Mouse (Mus musculus): ENCODE measurements around the gene Phtf2. TPM values are rescaled to one million over a fixed set of nuclear protein-coding genes. Genes with fewer than 3 reads are reported as not detected.
"Not testable (repeated sequence)": the region's sequence is repeated elsewhere in the genome, so short reads cannot be mapped to it uniquely, and the experiment has no call there.

Phtf2 gene
- polyA plus RNA-seq, 1 experiment from 2014 or later, result 46.0 TPM

- H3K4me2 ChIP-seq (ENCODE audit: low read length); H3K27me3 ChIP-seq (ENCODE audit: control insufficient read depth, insufficient read depth, low read length); ATAC-seq (ENCODE audit: insufficient number of reproducible peaks, insufficient read depth, low FRiP score, low read depth); H3K4me3 ChIP-seq (ENCODE audit: control insufficient read depth in 1 of 2, insufficient read depth in 1 of 2, low read depth in 1 of 2, low read length in 2 of 2); H3K27ac ChIP-seq (replicated peaks in 1 of 2; ENCODE audit: control insufficient read depth in 1 of 2, insufficient read depth in 1 of 2, low read depth in 2 of 2, low read length in 2 of 2); H3K4me1 ChIP-seq (ENCODE audit: control insufficient read depth in 2 of 2, insufficient read depth in 2 of 2, low read length in 2 of 2); H3K9ac ChIP-seq (ENCODE audit: low read length); H3K9me3 ChIP-seq (ENCODE audit: control insufficient read depth, low read length): not testable (repeated sequence)
- 87% methylated on average over 3 of the region's 3 CpGs for WGBS
- peaks cover 35% of the 10 kb centered on the region for H3K36me3 ChIP-seq (ENCODE audit: control insufficient read depth, insufficient read depth, low read length)
Measured at GRCm38 (mm10) chr5:20762441-20762840, 119.5 kb downstream of the Phtf2 start.

GRCm38 (mm10) chr5:20760368-20761162 lies 121.4 kb downstream of the Phtf2 start:
- Histone ChIP-seq H3K4me2 (ENCODE audit: low read length) (no peak overlapping the region), H3K4me1 (ENCODE audit: control insufficient read depth in 2 of 2, insufficient read depth in 2 of 2, low read length in 2 of 2) (peaks cover 0 to 7% of the 10 kb centered on the region in 2 experiments; a peak in 2 of 4 replicates), H3K9me3 (ENCODE audit: control insufficient read depth, low read length) (no peaks in the 10 kb centered on the region), H3K36me3 (ENCODE audit: control insufficient read depth, insufficient read depth, low read length) (peaks cover 31% of the 10 kb centered on the region), H3K4me3 (ENCODE audit: control insufficient read depth in 1 of 2, insufficient read depth in 1 of 2, low read depth in 1 of 2, low read length in 2 of 2) (no peak overlapping the region), H3K27me3 (ENCODE audit: control insufficient read depth, insufficient read depth, low read length) (no peaks in the 10 kb centered on the region), H3K9ac (ENCODE audit: low read length) (no peak overlapping the region), H3K27ac (replicated peaks in 1 of 2; ENCODE audit: control insufficient read depth in 1 of 2, insufficient read depth in 1 of 2, low read depth in 2 of 2, low read length in 2 of 2) (no peak overlapping the region)
- 85% methylated on average over 12 of the region's 12 CpGs for WGBS
- no peak for ATAC-seq (ENCODE audit: insufficient number of reproducible peaks, insufficient read depth, low FRiP score, low read depth)

GRCm38 (mm10) chr5:20759771-20760170 lies 122.2 kb downstream of the Phtf2 start:
- H3K36me3 ChIP-seq (ENCODE audit: control insufficient read depth, insufficient read depth, low read length), result peaks cover 25% of the 10 kb centered on the region
- no peak for ATAC-seq (ENCODE audit: insufficient number of reproducible peaks, insufficient read depth, low FRiP score, low read depth)
- WGBS, result 15% methylated on average over 5 of the region's 5 CpGs

GRCm38 (mm10) chr5:20753963-20754362 lies 128.0 kb downstream of the Phtf2 start:
- 80% methylated on average over 5 of the region's 5 CpGs for WGBS

More at GRCm38 (mm10) chr5:20759771-20760170, 122.2 kb downstream of the Phtf2 start:
- no peaks in the 10 kb centered on the region for H3K27me3 ChIP-seq (ENCODE audit: control insufficient read depth, insufficient read depth, low read length)
- H3K4me2 ChIP-seq (ENCODE audit: low read length), result no peak overlapping the region
- H3K27ac ChIP-seq (replicated peaks in 1 of 2; ENCODE audit: control insufficient read depth in 1 of 2, insufficient read depth in 1 of 2, low read depth in 2 of 2, low read length in 2 of 2), result no peak overlapping the region
- no peak overlapping the region for H3K4me3 ChIP-seq (ENCODE audit: control insufficient read depth in 1 of 2, insufficient read depth in 1 of 2, low read depth in 1 of 2, low read length in 2 of 2)
- peaks cover 0 to 7% of the 10 kb centered on the region in 2 experiments; a peak in 2 of 4 replicates for H3K4me1 ChIP-seq (ENCODE audit: control insufficient read depth in 2 of 2, insufficient read depth in 2 of 2, low read length in 2 of 2)
- H3K9me3 ChIP-seq (ENCODE audit: control insufficient read depth, low read length), result no peaks in the 10 kb centered on the region
- no peak overlapping the region for H3K9ac ChIP-seq (ENCODE audit: low read length)

GRCm38 (mm10) chr5:20753096-20753495 lies 128.8 kb downstream of the Phtf2 start:
- 60% methylated on average over 2 of the region's 2 CpGs for WGBS
- ATAC-seq (ENCODE audit: insufficient number of reproducible peaks, insufficient read depth, low FRiP score, low read depth), result no peak

More at GRCm38 (mm10) chr5:20753963-20754362, 128.0 kb downstream of the Phtf2 start:
- Histone ChIP-seq H3K9me3 (ENCODE audit: control insufficient read depth, low read length) (no peaks in the 10 kb centered on the region), H3K9ac (ENCODE audit: low read length) (no peak overlapping the region), H3K27me3 (ENCODE audit: control insufficient read depth, insufficient read depth, low read length) (no peaks in the 10 kb centered on the region), H3K4me2 (ENCODE audit: low read length) (no peak overlapping the region), H3K4me3 (ENCODE audit: control insufficient read depth in 1 of 2, insufficient read depth in 1 of 2, low read depth in 1 of 2, low read length in 2 of 2) (no peak overlapping the region), H3K4me1 (ENCODE audit: control insufficient read depth in 2 of 2, insufficient read depth in 2 of 2, low read length in 2 of 2) (peaks cover 0 to 7% of the 10 kb centered on the region in 2 experiments; a peak in 1 of 4 replicates), H3K27ac (replicated peaks in 1 of 2; ENCODE audit: control insufficient read depth in 1 of 2, insufficient read depth in 1 of 2, low read depth in 2 of 2, low read length in 2 of 2) (no peak overlapping the region), H3K36me3 (ENCODE audit: control insufficient read depth, insufficient read depth, low read length) (peaks cover 6% of the 10 kb centered on the region; the same call in 1 of the 2 replicates)
- ATAC-seq (ENCODE audit: insufficient number of reproducible peaks, insufficient read depth, low FRiP score, low read depth), result no peak

GRCm38 (mm10) chr5:20751696-20752095 lies 130.2 kb downstream of the Phtf2 start:
- no peak overlapping the region for H3K4me2 ChIP-seq (ENCODE audit: low read length)
- no peaks in the 10 kb centered on the region for H3K27me3 ChIP-seq (ENCODE audit: control insufficient read depth, insufficient read depth, low read length)
- ATAC-seq (ENCODE audit: insufficient number of reproducible peaks, insufficient read depth, low FRiP score, low read depth), result no peak
- no peaks in the 10 kb centered on the region for H3K9me3 ChIP-seq (ENCODE audit: control insufficient read depth, low read length)
- no peaks in the 10 kb centered on the region for H3K36me3 ChIP-seq (ENCODE audit: control insufficient read depth, insufficient read depth, low read length)
- H3K4me3 ChIP-seq (ENCODE audit: control insufficient read depth in 1 of 2, insufficient read depth in 1 of 2, low read depth in 1 of 2, low read length in 2 of 2), result no peak overlapping the region
- no peak overlapping the region for H3K9ac ChIP-seq (ENCODE audit: low read length)
- WGBS, result 74% methylated on average over 7 of the region's 7 CpGs
- no peaks in the 10 kb centered on the region for H3K4me1 ChIP-seq (ENCODE audit: control insufficient read depth in 2 of 2, insufficient read depth in 2 of 2, low read length in 2 of 2)
- no peak overlapping the region for H3K27ac ChIP-seq (replicated peaks in 1 of 2; ENCODE audit: control insufficient read depth in 1 of 2, insufficient read depth in 1 of 2, low read depth in 2 of 2, low read length in 2 of 2)

More at GRCm38 (mm10) chr5:20753096-20753495, 128.8 kb downstream of the Phtf2 start:
- Histone ChIP-seq H3K4me1 (ENCODE audit: control insufficient read depth in 2 of 2, insufficient read depth in 2 of 2, low read length in 2 of 2) (no peaks in the 10 kb centered on the region), H3K4me2 (ENCODE audit: low read length) (no peak overlapping the region), H3K9me3 (ENCODE audit: control insufficient read depth, low read length) (no peaks in the 10 kb centered on the region), H3K36me3 (ENCODE audit: control insufficient read depth, insufficient read depth, low read length) (peaks cover 6% of the 10 kb centered on the region; the same call in 1 of the 2 replicates), H3K4me3 (ENCODE audit: control insufficient read depth in 1 of 2, insufficient read depth in 1 of 2, low read depth in 1 of 2, low read length in 2 of 2) (no peak overlapping the region), H3K27ac (replicated peaks in 1 of 2; ENCODE audit: control insufficient read depth in 1 of 2, insufficient read depth in 1 of 2, low read depth in 2 of 2, low read length in 2 of 2) (no peak overlapping the region), H3K27me3 (ENCODE audit: control insufficient read depth, insufficient read depth, low read length) (no peaks in the 10 kb centered on the region), H3K9ac (ENCODE audit: low read length) (no peak overlapping the region)

- Histone ChIP-seq H3K4me3 (ENCODE audit: control insufficient read depth in 1 of 2, insufficient read depth in 1 of 2, low read depth in 1 of 2, low read length in 2 of 2) (no peak overlapping the region), H3K27ac (replicated peaks in 1 of 2; ENCODE audit: control insufficient read depth in 1 of 2, insufficient read depth in 1 of 2, low read depth in 2 of 2, low read length in 2 of 2) (no peak overlapping the region), H3K4me2 (ENCODE audit: low read length) (no peak overlapping the region), H3K4me1 (ENCODE audit: control insufficient read depth in 2 of 2, insufficient read depth in 2 of 2, low read length in 2 of 2) (no peaks in the 10 kb centered on the region), H3K36me3 (ENCODE audit: control insufficient read depth, insufficient read depth, low read length) (no peaks in the 10 kb centered on the region), H3K9me3 (ENCODE audit: control insufficient read depth, low read length) (no peaks in the 10 kb centered on the region), H3K9ac (ENCODE audit: low read length) (no peak overlapping the region), H3K27me3 (ENCODE audit: control insufficient read depth, insufficient read depth, low read length) (no peaks in the 10 kb centered on the region)
- 71% methylated on average over 7 of the region's 7 CpGs for WGBS
- ATAC-seq (ENCODE audit: insufficient number of reproducible peaks, insufficient read depth, low FRiP score, low read depth), result no peak
Measured at GRCm38 (mm10) chr5:20751000-20751399, 130.9 kb downstream of the Phtf2 start.

Data from heart, embryonic 14.5 days (tissue).